Comparison of ENCODE assay signal across 9 mouse cellular contexts in genomic region chr14:47177846-47178414, GRCm38 (mm10). TPM values are rescaled to one million over a fixed set of nuclear protein-coding genes. Genes with fewer than 3 reads are reported as not detected.
A peak's percentile ranks its signal among the peaks of the same experiment; 100 is the strongest.
DNase-seq lines count a peak whose midpoint lies in the region; ATAC-seq and TF ChIP-seq lines count a peak whose summit lies in the region.
"Had no signal": no experiment of that assay in that cellular context is flagged by ENCODE, and none has a peak within 500 bp of the region (broad histone marks: within the 10 kb centered on the region; RNA-seq: fewer than 3 reads in every experiment).

No protein-coding gene starts in this region.

- 0 out of 2 replicates have a peak, but pooled peaks cover 3% of the 10 kb centered on the region for H3K4me1 ChIP-seq in intestine, embryonic 16.5 days (ENCODE audit: control insufficient read depth, insufficient read depth, low read length)
- H3K4me1 ChIP-seq in lung, embryonic 15.5 days: peaks cover 15% of the 10 kb centered on the region; the same call in 1 of the 2 replicates
- H3K4me1 ChIP-seq in thymus, adult 2 months (replicated peaks; ENCODE audit: control insufficient read depth, insufficient read depth, low read length): peaks cover 5% of the 10 kb centered on the region

- no peak for TF ChIP-seq CTCF in left cerebral cortex, adult 2 months (IDR thresholded peaks at IDR 0.05)
- no peak for TF ChIP-seq CTCF in brain, embryonic 14.5 days (IDR thresholded peaks at IDR 0.05; ENCODE audit: borderline replicate concordance, extremely low read depth, insufficient read depth, insufficient read length)
- TF ChIP-seq CTCF in thymus, adult 2 months (IDR thresholded peaks at IDR 0.05; ENCODE audit: borderline replicate concordance, control insufficient read depth, extremely low read depth, insufficient read depth, low read length, poor library complexity): no peak

- no peaks in the 10 kb centered on the region for H3K36me3 ChIP-seq in intestine, embryonic 16.5 days (ENCODE audit: control insufficient read depth, insufficient read depth, low read length)
- no peaks in the 10 kb centered on the region for H3K36me3 ChIP-seq in lung, embryonic 15.5 days
- no peaks in the 10 kb centered on the region for H3K36me3 ChIP-seq in thymus, adult 2 months (ENCODE audit: control insufficient read depth, insufficient read depth, low read length)

- peak; percentile 15 to 24 for DNase-seq in left cerebral cortex, adult 2 months (ENCODE audit: extremely low spot score in 1 of 2, low spot score in 2 of 2)
- no peak for DNase-seq in left cerebral cortex, adult 11 months (ENCODE audit: low spot score)
- peak; percentile 42 for DNase-seq in brain, embryonic 14.5 days (ENCODE audit: low read depth)
- DNase-seq in gastrocnemius, adult 8-10 months (ENCODE audit: low spot score in 2 of 2): peak; percentile 66 to 75
- peak; percentile 35 for DNase-seq in right cerebral cortex, postnatal 25 days
- no peak for DNase-seq in thymus, adult 2 months

- intact Hi-C loops in left cerebral cortex, adult 2 months (cut with DNase I): no loop called here

- TF ChIP-seq POLR2A in brain, embryonic 14.5 days (IDR thresholded peaks at IDR 0.05; ENCODE audit: borderline replicate concordance, extremely low read depth, insufficient read depth, insufficient read length, poor library complexity, severe bottlenecking): no peak
- no peak for TF ChIP-seq POLR2A in thymus, adult 2 months (IDR thresholded peaks at IDR 0.05; ENCODE audit: control insufficient read depth, extremely low read depth, insufficient read depth, low read length, poor library complexity)

- H3K9me3 ChIP-seq in intestine, embryonic 16.5 days (ENCODE audit: control insufficient read depth, low read length): no peaks in the 10 kb centered on the region
- H3K9me3 ChIP-seq in lung, embryonic 15.5 days: no peaks in the 10 kb centered on the region

- peak; percentile 55; the same call in 1 of the 2 replicates for ATAC-seq in intestine, embryonic 16.5 days
- ATAC-seq in lung, embryonic 15.5 days (ENCODE audit: borderline replicate concordance, extremely low read depth, low FRiP score, low TSS enrichment): peak; percentile 73; the same call in 1 of the 2 replicates

- 40% methylated on average over 13 of the region's 13 CpGs for WGBS in intestine, embryonic 16.5 days
- WGBS in lung, embryonic 15.5 days: 30% methylated on average over 13 of the region's 13 CpGs
- 37% methylated on average over 13 of the region's 13 CpGs for WGBS in thymus, adult 2 months

- peak overlapping the region; percentile 4; the same call in 1 of the 2 replicates for H3K4me3 ChIP-seq in left cerebral cortex, adult 2 months
- no peak overlapping the region for H3K4me3 ChIP-seq in intestine, embryonic 16.5 days (ENCODE audit: low read length)
- no peak overlapping the region for H3K4me3 ChIP-seq in lung, embryonic 15.5 days
- no peak overlapping the region for H3K4me3 ChIP-seq in thymus, adult 2 months (ENCODE audit: control insufficient read depth, insufficient read depth, low read length)

- H3K27me3 ChIP-seq in intestine, embryonic 16.5 days (replicated peaks; ENCODE audit: control insufficient read depth, insufficient read depth, low read length): no peaks in the 10 kb centered on the region
- H3K27me3 ChIP-seq in lung, embryonic 15.5 days: no peaks in the 10 kb centered on the region
- no peaks in the 10 kb centered on the region for H3K27me3 ChIP-seq in thymus, adult 2 months (ENCODE audit: control insufficient read depth, insufficient read depth, low read length)

- peak overlapping the region; percentile 11; the same call in 1 of the 2 replicates for H3K4me2 ChIP-seq in intestine, embryonic 16.5 days (ENCODE audit: low read depth, low read length)
- peak overlapping the region; percentile 40 for H3K4me2 ChIP-seq in lung, embryonic 15.5 days

- no peak overlapping the region for H3K9ac ChIP-seq in intestine, embryonic 16.5 days (ENCODE audit: low read depth, low read length)
- H3K9ac ChIP-seq in lung, embryonic 15.5 days: no peak overlapping the region
- H3K9ac ChIP-seq: liver, embryonic 14.5 days had no signal

- H3K27ac ChIP-seq in left cerebral cortex, adult 2 months: no peak overlapping the region
- no peak overlapping the region for H3K27ac ChIP-seq in intestine, embryonic 16.5 days (ENCODE audit: low read length)
- peak overlapping the region; percentile 14; the same call in 1 of the 2 replicates for H3K27ac ChIP-seq in lung, embryonic 15.5 days
- H3K27ac ChIP-seq in thymus, adult 2 months (ENCODE audit: control insufficient read depth, insufficient read depth, low read length): no peak overlapping the region
- H3K27ac ChIP-seq: liver, embryonic 14.5 days had no signal

RNA-seq across cellular contexts. Expression of gene Gch1, which starts 11.3 kb away (rescaled TPM):
- 1 to 10 TPM; 1.2 to 1.9 TPM for total RNA-seq in left cerebral cortex, adult 2 months (2021)
- polyA plus RNA-seq in brain, embryonic 14.5 days (2012; rRNA removed): 3.0 and 3.4 TPM in 2 replicates
- total RNA-seq in gastrocnemius, adult 8-10 months (2022): 1 to 10 TPM; 1.7 to 2.6 (median 2.4) TPM
- 11.1 and 13.3 TPM in 2 replicates for polyA plus RNA-seq in intestine, embryonic 16.5 days (2015; fragmentation: Nextera tagmentation; extraction: Ambion mirVana)
- 4.5 and 5.3 TPM in 2 replicates for polyA plus RNA-seq in lung, embryonic 15.5 days (2015; fragmentation: Nextera tagmentation; extraction: Ambion mirVana)
- 15.5 and 16.8 TPM in 2 replicates for polyA plus RNA-seq in thymus, adult 2 months (2012; rRNA removed)

Comparison
In these comparisons a context has a peak if more than half of its experiments do, and no peak if none do; other contexts are left out.
1. DNase-seq: peak in left cerebral cortex, adult 2 months (2 of 2), brain, embryonic 14.5 days (single experiment), gastrocnemius, adult 8-10 months (2 of 2) and right cerebral cortex, postnatal 25 days (single experiment); none in left cerebral cortex, adult 11 months (single experiment) and thymus, adult 2 months (single experiment).